Mouse (Mus musculus) spleen, postnatal 14 days (tissue): ENCODE measurements around the gene Abcc4.

Source experiments
- DNase-seq, 2 experiments: peaks; one replicate each; pipeline ENCODE4 v3.0.0; 2021 to 2022; ENCODE audit warnings: low spot score in 2 of 2

Abcc4 gene

GRCm38 (mm10) chr14:118712889-118713288 lies 6.9 kb upstream of the Abcc4 start:
- no peak for DNase-seq

GRCm38 (mm10) chr14:118710945-118711344 lies 4.9 kb upstream of the Abcc4 start:
- DNase-seq: no peak

GRCm38 (mm10) chr14:118709736-118710135 lies 3.7 kb upstream of the Abcc4 start:
- peak; percentile 70 to 77 for DNase-seq

GRCm38 (mm10) chr14:118708126-118708525 lies 2.1 kb upstream of the Abcc4 start:
- no peak for DNase-seq

- DNase-seq: no peak
These were observed 943 bp upstream of the Abcc4 start for GRCm38 (mm10) chr14:118706962-118707361.

GRCm38 (mm10) chr14:118705465-118705807 lies 583 bp downstream of the Abcc4 start:
- DNase-seq: peak in 1 of 2 experiments; percentile 21

- no peak for DNase-seq
These were observed 2.7 kb downstream of the Abcc4 start for GRCm38 (mm10) chr14:118703363-118703762.

GRCm38 (mm10) chr14:118701991-118702608 lies 3.9 kb downstream of the Abcc4 start:
- DNase-seq: peak; percentile 22 to 45

GRCm38 (mm10) chr14:118700576-118700975 lies 5.4 kb downstream of the Abcc4 start:
- DNase-seq: no peak

GRCm38 (mm10) chr14:118699963-118700362 lies 6.1 kb downstream of the Abcc4 start:
- no peak for DNase-seq

- no peak for DNase-seq
These were observed 6.5 kb downstream of the Abcc4 start for GRCm38 (mm10) chr14:118699508-118699907.

GRCm38 (mm10) chr14:118696556-118697289 lies 9.3 kb downstream of the Abcc4 start:
- no peak for DNase-seq

GRCm38 (mm10) chr14:118695866-118696265 lies 10.2 kb downstream of the Abcc4 start:
- DNase-seq: no peak

GRCm38 (mm10) chr14:118694321-118694720 lies 11.7 kb downstream of the Abcc4 start:
- no peak for DNase-seq

- DNase-seq: peak in 1 of 2 experiments; percentile 20
These were observed 14.1 kb downstream of the Abcc4 start for GRCm38 (mm10) chr14:118691910-118692309.

- no peak for DNase-seq
These were observed 14.6 kb downstream of the Abcc4 start for GRCm38 (mm10) chr14:118691404-118691803.

GRCm38 (mm10) chr14:118690921-118691320 lies 15.1 kb downstream of the Abcc4 start:
- no peak for DNase-seq

- no peak for DNase-seq
These were observed 15.7 kb downstream of the Abcc4 start for GRCm38 (mm10) chr14:118690336-118690735.

- DNase-seq: no peak
These were observed 17.4 kb downstream of the Abcc4 start for GRCm38 (mm10) chr14:118688643-118689042.

- no peak for DNase-seq
These were observed 19.2 kb downstream of the Abcc4 start for GRCm38 (mm10) chr14:118686861-118687260.

GRCm38 (mm10) chr14:118685572-118685971 lies 20.4 kb downstream of the Abcc4 start:
- no peak for DNase-seq

GRCm38 (mm10) chr14:118682339-118683034 lies 23.5 kb downstream of the Abcc4 start:
- DNase-seq: no peak

- DNase-seq: no peak
These were observed 24.9 kb downstream of the Abcc4 start for GRCm38 (mm10) chr14:118681087-118681486.
